In genomic region chr1:51628137-51628793, GRCm38 (mm10) we compare ENCODE assay signal across 17 mouse cellular contexts.
DNase-seq lines count a peak whose midpoint lies in the region; ATAC-seq lines count a peak whose summit lies in the region.
"Had no signal": no experiment of that assay in that cellular context is flagged by ENCODE, and none has a peak within 500 bp of the region (broad histone marks: within the 10 kb centered on the region; RNA-seq: fewer than 3 reads in every experiment).

No protein-coding gene starts in this region.

- 0 out of 2 replicates have a peak, but pooled peaks have one; percentile 59 for ATAC-seq in midbrain, embryonic 16.5 days
- ATAC-seq: CD4-positive, CD25-positive, alpha-beta regulatory T cell, adult 4 months; liver, postnatal 0 days had no signal

- peak; percentile 35 to 69 for DNase-seq in layer of hippocampus, adult 18-20 months (ENCODE audit: low spot score in 2 of 2)
- no peak for DNase-seq in layer of hippocampus, postnatal 25 days (ENCODE audit: extremely low spot score in 1 of 2, low spot score in 1 of 2)
- peak; percentile 47 for DNase-seq in brain, adult 2 months (ENCODE audit: low read depth, low spot score)
- peak; percentile 55 for DNase-seq in fat pad, adult 2 months (ENCODE audit: extremely low read depth, low read depth, low spot score)
- no peak for DNase-seq in heart, postnatal 36 days
- no peak for DNase-seq in right cerebral cortex, adult 18-20 months
- DNase-seq: adrenal gland, adult 8-10 months; cerebellum, adult 8-10 months; heart, adult 2 months; kidney, adult 11 months; kidney, postnatal 36 days; liver, postnatal 0 days; thymus, adult 2 months had no signal

- no peak overlapping the region for H3K9ac ChIP-seq in midbrain, embryonic 16.5 days (ENCODE audit: low read depth, low read length)
- H3K9ac ChIP-seq: hindbrain, embryonic 14.5 days; limb, embryonic 15.5 days; liver, postnatal 0 days had no signal

- H3K4me1 ChIP-seq in midbrain, embryonic 16.5 days (ENCODE audit: control insufficient read depth, insufficient read depth, low read length), result peaks cover 4% of the 10 kb centered on the region; the same call in 1 of the 2 replicates

- H3K36me3 ChIP-seq in midbrain, embryonic 16.5 days (ENCODE audit: control insufficient read depth, insufficient read depth, low read length), result no peaks in the 10 kb centered on the region
- H3K36me3 ChIP-seq: limb, embryonic 15.5 days had no signal

- no peak overlapping the region for H3K4me2 ChIP-seq in midbrain, embryonic 16.5 days (ENCODE audit: low read length)
- H3K4me2 ChIP-seq: hindbrain, embryonic 14.5 days; limb, embryonic 15.5 days had no signal

- no peaks in the 10 kb centered on the region for H3K9me3 ChIP-seq in midbrain, embryonic 16.5 days (replicated peaks; ENCODE audit: control insufficient read depth, low read length, poor library complexity, severe bottlenecking)
- H3K9me3 ChIP-seq: limb, embryonic 15.5 days had no signal

- intact Hi-C loops in heart, postnatal 36 days (cut with DNase I), result no loop called here

- no peaks in the 10 kb centered on the region; the same call in 1 of the 2 replicates for H3K27me3 ChIP-seq in midbrain, embryonic 16.5 days (ENCODE audit: control insufficient read depth, insufficient read depth, low read depth, low read length)
- H3K27me3 ChIP-seq: limb, embryonic 15.5 days had no signal

- H3K27ac ChIP-seq in midbrain, embryonic 16.5 days (ENCODE audit: low read length), result no peak overlapping the region
- H3K27ac ChIP-seq: heart, adult 2 months; hindbrain, embryonic 14.5 days; limb, embryonic 15.5 days had no signal

- no peak overlapping the region for H3K4me3 ChIP-seq in midbrain, embryonic 16.5 days (ENCODE audit: low read depth, low read length)
- H3K4me3 ChIP-seq: heart, adult 2 months; limb, embryonic 15.5 days had no signal

- 28% methylated on average over 5 of the region's 5 CpGs for WGBS in midbrain, embryonic 16.5 days

Comparison
In these comparisons a context has a peak if more than half of its experiments do, and no peak if none do; other contexts are left out.
1. DNase-seq: peak in layer of hippocampus, adult 18-20 months (2 of 2), brain, adult 2 months (single experiment) and fat pad, adult 2 months (single experiment); none in layer of hippocampus, postnatal 25 days (0 of 2), heart, postnatal 36 days (0 of 2) and right cerebral cortex, adult 18-20 months (single experiment).